Mouse (Mus musculus) limb, embryonic 15.5 days (tissue): ENCODE results near the gene Klf5. TPM values are rescaled to one million over a fixed set of nuclear protein-coding genes. Genes with fewer than 3 reads are reported as not detected.
A peak's percentile ranks its signal among the peaks of the same experiment; 100 is the strongest.

ENCODE experiments used
- ATAC-seq: fragments of 200-750 bp; cut with Nextera tagmentation; 2 replicates; pipeline ENCODE4 v1.8.0; 2017; ENCODE audit warnings: low read depth, moderate TSS enrichment; ENCODE audit not compliant: insufficient number of reproducible peaks, low FRiP score, low TSS enrichment
- H3K27ac ChIP-seq: fragments of 300-500 bp; sonication (generic); 2 replicates; pipeline ENCODE4 v1.5.1; 2015; ENCODE audit warnings: moderate library complexity, mild to moderate bottlenecking, inconsistent platforms
- H3K27me3 ChIP-seq: fragments of 300-500 bp; sonication (generic); 2 replicates; pipeline ENCODE4 v1.6.1; 2015; ENCODE audit warnings: inconsistent platforms
- H3K36me3 ChIP-seq: fragments of 300-500 bp; sonication (generic); 2 replicates; pipeline ENCODE4 v1.6.1; 2015; ENCODE audit warnings: inconsistent platforms
- H3K4me1 ChIP-seq: fragments of 300-500 bp; sonication (generic); 2 replicates; pipeline ENCODE4 v1.6.1; 2015; ENCODE audit warnings: inconsistent platforms
- H3K4me2 ChIP-seq: fragments of 300-500 bp; sonication (generic); 2 replicates; pipeline ENCODE4 v1.6.1; 2015; ENCODE audit warnings: mild to moderate bottlenecking, inconsistent platforms
- H3K4me3 ChIP-seq: fragments of 300-500 bp; sonication (generic); 2 replicates; pipeline ENCODE4 v1.5.1; 2015; ENCODE audit warnings: mild to moderate bottlenecking, inconsistent platforms
- H3K9ac ChIP-seq: fragments of 300-500 bp; sonication (generic); 2 replicates; pipeline ENCODE4 v1.6.1; 2015; ENCODE audit warnings: inconsistent platforms
- H3K9me3 ChIP-seq: fragments of 300-500 bp; sonication (generic); 2 replicates; pipeline ENCODE4 v1.6.1; 2016; ENCODE audit warnings: inconsistent platforms
- WGBS: fragments of 180-500 bp; shearing (Covaris S2); methylation state at CpG from one replicate; pipeline ENCODE4 v1.1.7; 2015; 5-methylcytosine and 5-hydroxymethylcytosine counted together
- polyA plus RNA-seq: library from polyadenylated mRNA; unstranded; fragments of >200 nt; fragmentation: Nextera tagmentation; extraction: Ambion mirVana; gene quantifications from 2 replicates; pipeline ENCODE4 v1.2.1, GENCODE M21; 2015

Gene Klf5
- polyA plus RNA-seq, 1 experiment from 2014 or later, result 60.8 TPM

- no peak overlapping the region for H3K4me2 ChIP-seq
- no peaks in the 10 kb centered on the region for H3K4me1 ChIP-seq
Measured at GRCm38 (mm10) chr14:99292176-99292575, 6.3 kb upstream of the Klf5 start.

GRCm38 (mm10) chr14:99294424-99294823 is 4.1 kb upstream of the Klf5 start:
- ATAC-seq, result no peak
- H3K9me3 ChIP-seq, result no peaks in the 10 kb centered on the region
- no peak overlapping the region for H3K4me3 ChIP-seq
- no peak overlapping the region for H3K4me2 ChIP-seq
- no peak overlapping the region for H3K27ac ChIP-seq
- H3K4me1 ChIP-seq, result 0 out of 2 replicates have a peak, but pooled peaks cover 3% of the 10 kb centered on the region
- no peaks in the 10 kb centered on the region for H3K36me3 ChIP-seq
- 86% methylated on average over 8 of the region's 8 CpGs for WGBS
- peaks cover 5% of the 10 kb centered on the region; the same call in 1 of the 2 replicates for H3K27me3 ChIP-seq
- no peak overlapping the region for H3K9ac ChIP-seq

More at GRCm38 (mm10) chr14:99292176-99292575, 6.3 kb upstream of the Klf5 start:
- Histone ChIP-seq H3K36me3 (no peaks in the 10 kb centered on the region), H3K9ac (no peak overlapping the region), H3K4me3 (no peak overlapping the region), H3K27ac (no peak overlapping the region), H3K27me3 (peaks cover under 1% of the 10 kb centered on the region; the same call in 1 of the 2 replicates), H3K9me3 (no peaks in the 10 kb centered on the region)
- 89% methylated on average over 5 of the region's 5 CpGs for WGBS
- no peak for ATAC-seq

- WGBS, result 59% methylated on average over 15 of the region's 15 CpGs
- Histone ChIP-seq H3K27ac (no peak overlapping the region), H3K4me3 (no peak overlapping the region), H3K36me3 (no peaks in the 10 kb centered on the region), H3K4me2 (no peak overlapping the region), H3K4me1 (0 out of 2 replicates have a peak, but pooled peaks cover 6% of the 10 kb centered on the region), H3K27me3 (peaks cover 5% of the 10 kb centered on the region; the same call in 1 of the 2 replicates), H3K9me3 (no peaks in the 10 kb centered on the region), H3K9ac (no peak overlapping the region)
- ATAC-seq, result no peak
Measured at GRCm38 (mm10) chr14:99295606-99296341, 2.7 kb upstream of the Klf5 start.

- Histone ChIP-seq H3K27ac (peak overlapping the region; percentile 84), H3K4me3 (peak overlapping the region; percentile 77), H3K4me2 (peak overlapping the region; percentile 80), H3K27me3 (peaks cover 5% of the 10 kb centered on the region; the same call in 1 of the 2 replicates), H3K4me1 (0 out of 2 replicates have a peak, but pooled peaks cover 6% of the 10 kb centered on the region), H3K9ac (peak overlapping the region; percentile 78), H3K9me3 (no peaks in the 10 kb centered on the region), H3K36me3 (0 out of 2 replicates have a peak, but pooled peaks cover 3% of the 10 kb centered on the region)
- peak; percentile 66 for ATAC-seq
- under 1% methylated on average over 60 of the region's 60 CpGs for WGBS
Measured at GRCm38 (mm10) chr14:99299022-99299481, 561 bp downstream of the Klf5 start.

- Histone ChIP-seq H3K4me2 (peak overlapping the region; percentile 80), H3K27ac (peak overlapping the region; percentile 84), H3K4me3 (peak overlapping the region; percentile 77), H3K4me1 (0 out of 2 replicates have a peak, but pooled peaks cover 6% of the 10 kb centered on the region), H3K9me3 (no peaks in the 10 kb centered on the region), H3K36me3 (0 out of 2 replicates have a peak, but pooled peaks cover 3% of the 10 kb centered on the region), H3K27me3 (peaks cover 5% of the 10 kb centered on the region; the same call in 1 of the 2 replicates), H3K9ac (peak overlapping the region; percentile 78; the same call in 1 of the 2 replicates)
- ATAC-seq, result no peak
- 3% methylated on average over 21 of the region's 21 CpGs for WGBS
Measured at GRCm38 (mm10) chr14:99299701-99300191, 1.3 kb downstream of the Klf5 start.

- Histone ChIP-seq H3K27ac (no peak overlapping the region), H3K4me1 (0 out of 2 replicates have a peak, but pooled peaks cover 6% of the 10 kb centered on the region), H3K4me3 (no peak overlapping the region; the same call in 1 of the 2 replicates), H3K36me3 (0 out of 2 replicates have a peak, but pooled peaks cover 3% of the 10 kb centered on the region), H3K27me3 (peaks cover 5% of the 10 kb centered on the region; the same call in 1 of the 2 replicates), H3K9ac (no peak overlapping the region), H3K4me2 (no peak overlapping the region), H3K9me3 (no peaks in the 10 kb centered on the region)
- no peak for ATAC-seq
- 61% methylated on average over 11 of the region's 11 CpGs for WGBS
Measured at GRCm38 (mm10) chr14:99301472-99301871, 3.0 kb downstream of the Klf5 start.

- WGBS, result 89% methylated on average over 3 of the region's 3 CpGs
- no peak for ATAC-seq
Measured at GRCm38 (mm10) chr14:99304387-99304786, 5.9 kb downstream of the Klf5 start.

GRCm38 (mm10) chr14:99304997-99305792 is 6.7 kb downstream of the Klf5 start:
- no peaks in the 10 kb centered on the region for H3K9me3 ChIP-seq
- H3K27me3 ChIP-seq, result no peaks in the 10 kb centered on the region
- no peak overlapping the region for H3K4me3 ChIP-seq
- no peak overlapping the region for H3K4me2 ChIP-seq
- no peak for ATAC-seq
- no peak overlapping the region for H3K27ac ChIP-seq
- 47% methylated on average over 12 of the region's 12 CpGs for WGBS
- H3K4me1 ChIP-seq, result peaks cover 6% of the 10 kb centered on the region; the same call in 1 of the 2 replicates
- 0 out of 2 replicates have a peak, but pooled peaks cover 3% of the 10 kb centered on the region for H3K36me3 ChIP-seq
- no peak overlapping the region for H3K9ac ChIP-seq

More at GRCm38 (mm10) chr14:99304387-99304786, 5.9 kb downstream of the Klf5 start:
- no peak overlapping the region for H3K4me3 ChIP-seq
- H3K4me2 ChIP-seq, result no peak overlapping the region
- no peaks in the 10 kb centered on the region for H3K27me3 ChIP-seq
- H3K4me1 ChIP-seq, result 0 out of 2 replicates have a peak, but pooled peaks cover 3% of the 10 kb centered on the region
- no peak overlapping the region for H3K9ac ChIP-seq
- no peaks in the 10 kb centered on the region for H3K9me3 ChIP-seq
- no peak overlapping the region for H3K27ac ChIP-seq
- H3K36me3 ChIP-seq, result 0 out of 2 replicates have a peak, but pooled peaks cover 3% of the 10 kb centered on the region

GRCm38 (mm10) chr14:99306410-99306809 is 7.9 kb downstream of the Klf5 start:
- Histone ChIP-seq H3K27me3 (no peaks in the 10 kb centered on the region), H3K9me3 (no peaks in the 10 kb centered on the region), H3K4me2 (no peak overlapping the region), H3K4me3 (no peak overlapping the region), H3K36me3 (0 out of 2 replicates have a peak, but pooled peaks cover 3% of the 10 kb centered on the region), H3K4me1 (peaks cover 6% of the 10 kb centered on the region; the same call in 1 of the 2 replicates), H3K9ac (no peak overlapping the region), H3K27ac (no peak overlapping the region)
- 86% methylated on average over 7 of the region's 7 CpGs for WGBS
- no peak for ATAC-seq

- Histone ChIP-seq H3K27me3 (no peaks in the 10 kb centered on the region), H3K4me3 (no peak overlapping the region), H3K4me2 (0 out of 2 replicates have a peak overlapping the region, but pooled peaks have one; percentile 5), H3K36me3 (peaks cover 7% of the 10 kb centered on the region), H3K4me1 (peaks cover 6% of the 10 kb centered on the region; the same call in 1 of the 2 replicates), H3K9me3 (no peaks in the 10 kb centered on the region), H3K9ac (no peak overlapping the region), H3K27ac (peak overlapping the region; percentile 78)
- 69% methylated on average over 9 of the region's 9 CpGs for WGBS
- no peak for ATAC-seq
Measured at GRCm38 (mm10) chr14:99309606-99310005, 11.1 kb downstream of the Klf5 start.

- H3K27ac ChIP-seq, result peak overlapping the region; percentile 78; the same call in 1 of the 2 replicates
- no peak overlapping the region for H3K4me3 ChIP-seq
- 45% methylated on average over 7 of the region's 7 CpGs for WGBS
- H3K4me1 ChIP-seq, result peaks cover 6% of the 10 kb centered on the region; the same call in 1 of the 2 replicates
- 0 out of 2 replicates have a peak overlapping the region, but pooled peaks have one; percentile 5 for H3K4me2 ChIP-seq
- no peaks in the 10 kb centered on the region for H3K27me3 ChIP-seq
- peak; percentile 88 for ATAC-seq
- H3K9ac ChIP-seq, result no peak overlapping the region
- peaks cover 7% of the 10 kb centered on the region for H3K36me3 ChIP-seq
- no peaks in the 10 kb centered on the region for H3K9me3 ChIP-seq
Measured at GRCm38 (mm10) chr14:99310358-99310757, 11.9 kb downstream of the Klf5 start.
